Comparison of ENCODE assay signal across 9 mouse cellular contexts in the genomic region with DNA sequence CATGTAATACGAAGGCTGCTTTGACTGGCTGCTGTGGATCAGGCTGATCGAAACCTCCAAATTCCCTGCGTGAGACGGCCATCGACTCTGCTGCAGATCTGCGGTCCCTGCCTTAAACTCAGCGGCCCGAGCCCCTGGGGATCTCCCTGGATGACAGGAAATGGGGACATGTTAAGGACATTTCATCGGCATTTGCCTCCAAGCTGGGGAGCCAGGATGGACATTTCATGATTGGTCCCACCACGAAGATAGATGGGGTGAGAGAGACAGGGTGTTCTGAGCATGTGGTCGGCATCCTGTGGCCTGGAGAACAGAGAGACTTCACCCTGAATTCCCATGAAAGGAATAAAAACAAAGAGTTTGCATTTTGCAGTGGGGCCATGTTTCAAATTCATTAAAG.
DNase-seq lines count a peak whose midpoint lies in the region; ATAC-seq and TF ChIP-seq lines count a peak whose summit lies in the region.
"Had no signal": no experiment of that assay in that cellular context is flagged by ENCODE, and none has a peak within 500 bp of the region (broad histone marks: within the 10 kb centered on the region; RNA-seq: fewer than 3 reads in every experiment).

No protein-coding gene starts in this region.

- H3K4me3 ChIP-seq in heart, embryonic 12.5 days: no peak overlapping the region
- H3K4me3 ChIP-seq in lung, postnatal 0 days (ENCODE audit: low read depth, low read length): no peak overlapping the region
- no peak overlapping the region for H3K4me3 ChIP-seq in embryonic facial prominence, embryonic 14.5 days (ENCODE audit: low read depth, low read length)
- H3K4me3 ChIP-seq: hindbrain, embryonic 10.5 days had no signal

- intact Hi-C loops in heart, postnatal 14 days (cut with DNase I): no loop called here

- no peak for ATAC-seq in heart, embryonic 12.5 days (ENCODE audit: insufficient number of reproducible peaks, low FRiP score)
- no peak for ATAC-seq in lung, postnatal 0 days
- no peak for ATAC-seq in embryonic facial prominence, embryonic 14.5 days (ENCODE audit: low read depth)
- ATAC-seq: forebrain, embryonic 14.5 days had no signal

- H3K4me2 ChIP-seq in heart, embryonic 12.5 days: peak overlapping the region; percentile 46; the same call in 1 of the 2 replicates
- H3K4me2 ChIP-seq in lung, postnatal 0 days (replicated peaks; ENCODE audit: low read depth, low read length): no peak overlapping the region
- peak overlapping the region; percentile 36; the same call in 1 of the 2 replicates for H3K4me2 ChIP-seq in embryonic facial prominence, embryonic 14.5 days (ENCODE audit: low read depth, low read length)

- no peak for TF ChIP-seq CTCF in lung, postnatal 0 days (IDR thresholded peaks at IDR 0.05)

- 50% methylated on average over 11 of the region's 11 CpGs for WGBS in heart, embryonic 12.5 days
- 47% methylated on average over 11 of the region's 11 CpGs for WGBS in lung, postnatal 0 days
- WGBS in embryonic facial prominence, embryonic 14.5 days: 35% methylated on average over 11 of the region's 11 CpGs

- TF ChIP-seq EP300 in lung, postnatal 0 days (IDR thresholded peaks at IDR 0.05): no peak

- no peaks in the 10 kb centered on the region for H3K36me3 ChIP-seq in heart, embryonic 12.5 days
- H3K36me3 ChIP-seq in lung, postnatal 0 days (ENCODE audit: insufficient read depth, low read length): no peaks in the 10 kb centered on the region
- H3K36me3 ChIP-seq in embryonic facial prominence, embryonic 14.5 days (ENCODE audit: control insufficient read depth, insufficient read depth, low read length): no peaks in the 10 kb centered on the region
- H3K36me3 ChIP-seq: hindbrain, embryonic 10.5 days had no signal

- H3K27me3 ChIP-seq in heart, embryonic 12.5 days (replicated peaks): peaks cover 38% of the 10 kb centered on the region
- peaks cover 41% of the 10 kb centered on the region for H3K27me3 ChIP-seq in lung, postnatal 0 days (replicated peaks; ENCODE audit: insufficient read depth, low read length)
- H3K27me3 ChIP-seq in embryonic facial prominence, embryonic 14.5 days (replicated peaks; ENCODE audit: control insufficient read depth, insufficient read depth, low read length): peaks cover 62% of the 10 kb centered on the region

- H3K9ac ChIP-seq in heart, embryonic 12.5 days: 0 out of 2 replicates have a peak overlapping the region, but pooled peaks have one; percentile 2
- H3K9ac ChIP-seq in lung, postnatal 0 days (replicated peaks; ENCODE audit: low read depth): no peak overlapping the region
- peak overlapping the region; percentile 39; the same call in 1 of the 2 replicates for H3K9ac ChIP-seq in embryonic facial prominence, embryonic 14.5 days (ENCODE audit: low read depth, low read length)

- no peak overlapping the region for H3K27ac ChIP-seq in heart, embryonic 12.5 days (ENCODE audit: poor library complexity, severe bottlenecking)
- no peak overlapping the region for H3K27ac ChIP-seq in lung, postnatal 0 days (ENCODE audit: low read length)
- peak overlapping the region; percentile 56; the same call in 1 of the 2 replicates for H3K27ac ChIP-seq in embryonic facial prominence, embryonic 14.5 days (replicated peaks; ENCODE audit: low read depth, low read length)

- no peaks in the 10 kb centered on the region for H3K9me3 ChIP-seq in heart, embryonic 12.5 days (replicated peaks)
- H3K9me3 ChIP-seq in lung, postnatal 0 days (ENCODE audit: low read length): no peaks in the 10 kb centered on the region
- no peaks in the 10 kb centered on the region for H3K9me3 ChIP-seq in embryonic facial prominence, embryonic 14.5 days (ENCODE audit: control insufficient read depth, low read length)
- H3K9me3 ChIP-seq: hindbrain, embryonic 10.5 days had no signal

- H3K4me1 ChIP-seq in heart, embryonic 12.5 days (replicated peaks): peaks cover 37% of the 10 kb centered on the region
- no peaks in the 10 kb centered on the region for H3K4me1 ChIP-seq in lung, postnatal 0 days (ENCODE audit: insufficient read depth, low read depth, low read length)
- H3K4me1 ChIP-seq in embryonic facial prominence, embryonic 14.5 days (ENCODE audit: control insufficient read depth, insufficient read depth, low read length): peaks cover 20% of the 10 kb centered on the region

- no peak for DNase-seq in heart, postnatal 14 days
- peak; percentile 23 for DNase-seq in lung, postnatal 0 days (ENCODE audit: low spot score)
- DNase-seq in lung, postnatal 4 days: no peak
- no peak for DNase-seq in embryonic facial prominence, embryonic 14.5 days (ENCODE audit: low spot score)
- DNase-seq in kidney, postnatal 25 days: peak; percentile 41 to 49
- no peak for DNase-seq in cerebellum, adult 8-10 months

Comparison
In these comparisons a context has a peak if more than half of its experiments do, and no peak if none do; other contexts are left out.
1. DNase-seq: peak in lung, postnatal 0 days (single experiment) and kidney, postnatal 25 days (2 of 2); none in heart, postnatal 14 days (0 of 2), lung, postnatal 4 days (0 of 2), embryonic facial prominence, embryonic 14.5 days (single experiment) and cerebellum, adult 8-10 months (single experiment).